ENCODE assay signal across 15 mouse cellular contexts in the genomic region with DNA sequence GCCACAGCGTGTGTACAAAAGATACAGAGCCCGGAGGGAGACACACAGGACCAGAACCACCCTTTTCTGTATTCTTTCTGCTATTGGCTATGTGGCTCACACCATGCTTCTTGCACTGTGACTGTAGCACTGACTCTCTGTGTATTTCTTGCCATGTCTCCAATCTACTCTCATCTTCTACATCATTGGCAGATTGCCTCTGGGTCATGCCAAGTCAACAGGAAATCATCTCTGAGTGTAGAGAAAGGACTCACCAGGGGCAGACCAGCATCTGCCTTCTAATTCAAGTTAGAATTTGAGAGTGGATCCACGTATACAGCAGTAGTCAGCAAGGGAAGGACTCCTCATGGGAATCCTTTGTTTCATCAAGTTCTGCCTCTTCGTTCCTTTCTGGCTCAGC.
"Had no signal": no experiment of that assay in that cellular context is flagged by ENCODE, and none has a peak within 500 bp of the region (broad histone marks: within the 10 kb centered on the region; RNA-seq: fewer than 3 reads in every experiment).

No protein-coding gene starts in this region.

- DNase-seq: gastrocnemius, adult 2 months; gastrocnemius, postnatal 14 days; gastrocnemius, postnatal 36 days; heart, adult 11 months; heart, adult 2 months; heart, postnatal 14 days; heart, postnatal 36 days; kidney, adult 11 months; kidney, adult 2 months; kidney, adult 9 months; kidney, postnatal 14 days; kidney, postnatal 36 days; layer of hippocampus, adult 9-11 months; layer of hippocampus, postnatal 36 days; left cerebral cortex, postnatal 4 days had no signal
